Mouse (Mus musculus): ENCODE measurements around the gene Olfr829.

DNA sequence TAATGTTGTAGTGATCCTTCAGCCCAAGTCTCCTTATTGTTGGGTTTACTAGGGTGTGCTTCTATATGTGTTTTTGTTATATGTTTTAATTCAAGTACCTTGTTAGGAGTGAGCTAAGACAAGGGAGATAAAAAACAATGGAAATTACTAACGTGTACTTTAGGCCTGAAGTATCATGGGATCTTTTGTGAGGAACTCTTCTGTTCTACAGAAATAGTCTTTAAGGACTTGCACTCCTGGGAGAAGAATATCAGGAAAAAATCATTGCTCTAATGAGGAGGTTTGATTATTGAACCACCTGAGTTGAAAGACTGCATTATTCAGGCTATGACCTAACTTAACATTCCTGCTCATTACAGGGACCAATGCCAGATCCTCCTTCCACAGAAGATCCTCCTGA lies at the start of gene Olfr829:
- no peak for TF ChIP-seq CTCF (IDR thresholded peaks at IDR 0.05; ENCODE audit: control insufficient read depth, insufficient read depth, insufficient read length)
- TF ChIP-seq MYOG (IDR thresholded peaks at IDR 0.05; ENCODE audit: control insufficient read depth, extremely low read depth, insufficient read length), result no peak
- no peak for TF ChIP-seq MYOD1 (IDR thresholded peaks at IDR 0.05; ENCODE audit: control insufficient read depth, insufficient read length, low read depth)
- TF ChIP-seq MAX (IDR thresholded peaks at IDR 0.05), result no peak
- TF ChIP-seq USF1 (IDR thresholded peaks at IDR 0.05; ENCODE audit: low read depth), result no peak
- no peak for TF ChIP-seq CEBPB (IDR thresholded peaks at IDR 0.05; ENCODE audit: low read depth)

All from C2C12 (cell line).